Mouse (Mus musculus): Measurements from ENCODE around the gene Man1c1.

Man1c1 gene

DNA sequence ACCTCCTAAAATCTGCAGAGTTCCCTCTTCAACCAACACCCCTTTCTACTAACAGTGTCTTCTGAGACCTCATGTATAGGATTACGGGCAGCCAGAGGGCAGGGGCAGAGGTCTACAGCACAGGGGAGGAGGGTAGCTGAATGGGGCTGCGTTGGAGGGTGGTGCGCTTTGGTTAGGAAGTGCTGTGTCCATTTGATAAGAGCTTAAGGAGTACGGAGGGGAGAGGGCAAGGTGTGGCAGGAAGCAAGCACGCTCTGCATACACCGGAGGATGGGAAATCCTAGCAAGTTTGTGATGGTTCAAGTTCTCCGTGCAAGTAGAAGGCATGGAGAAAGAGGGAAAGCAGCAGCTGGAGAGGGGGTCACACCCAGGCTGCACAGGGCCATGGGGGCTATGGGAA, 102.1 kb downstream of the Man1c1 start:
- DNase-seq, result no peak

- peak; percentile 32 for DNase-seq
These were observed 102.7 kb downstream of the Man1c1 start for GRCm38 (mm10) chr4:134601404-134601803.

DNA sequence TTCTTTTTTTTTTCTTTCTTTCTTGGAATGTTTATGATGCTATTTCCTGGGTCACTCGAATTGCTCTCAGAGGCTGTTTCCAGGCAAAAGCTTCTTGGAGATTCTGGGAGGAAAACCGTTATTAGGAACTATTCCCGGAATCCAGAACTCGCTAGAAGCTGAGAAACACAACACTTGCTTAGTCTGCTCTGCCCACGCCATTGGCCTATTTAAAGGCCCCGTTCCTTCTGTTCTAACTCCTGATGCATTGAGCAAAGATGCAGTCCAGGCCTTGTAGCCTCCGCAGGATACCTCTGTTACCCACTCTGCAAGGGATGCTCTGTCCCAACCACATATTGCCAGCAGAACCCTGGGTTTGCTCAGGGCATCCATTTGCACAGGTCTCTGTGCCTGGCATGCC, 103.3 kb downstream of the Man1c1 start:
- no peak for DNase-seq

GRCm38 (mm10) chr4:134600060-134600459, 104.0 kb downstream of the Man1c1 start:
- no peak for DNase-seq

- no peak for DNase-seq
These were observed 107.0 kb downstream of the Man1c1 start for GRCm38 (mm10) chr4:134596816-134597692.

DNA sequence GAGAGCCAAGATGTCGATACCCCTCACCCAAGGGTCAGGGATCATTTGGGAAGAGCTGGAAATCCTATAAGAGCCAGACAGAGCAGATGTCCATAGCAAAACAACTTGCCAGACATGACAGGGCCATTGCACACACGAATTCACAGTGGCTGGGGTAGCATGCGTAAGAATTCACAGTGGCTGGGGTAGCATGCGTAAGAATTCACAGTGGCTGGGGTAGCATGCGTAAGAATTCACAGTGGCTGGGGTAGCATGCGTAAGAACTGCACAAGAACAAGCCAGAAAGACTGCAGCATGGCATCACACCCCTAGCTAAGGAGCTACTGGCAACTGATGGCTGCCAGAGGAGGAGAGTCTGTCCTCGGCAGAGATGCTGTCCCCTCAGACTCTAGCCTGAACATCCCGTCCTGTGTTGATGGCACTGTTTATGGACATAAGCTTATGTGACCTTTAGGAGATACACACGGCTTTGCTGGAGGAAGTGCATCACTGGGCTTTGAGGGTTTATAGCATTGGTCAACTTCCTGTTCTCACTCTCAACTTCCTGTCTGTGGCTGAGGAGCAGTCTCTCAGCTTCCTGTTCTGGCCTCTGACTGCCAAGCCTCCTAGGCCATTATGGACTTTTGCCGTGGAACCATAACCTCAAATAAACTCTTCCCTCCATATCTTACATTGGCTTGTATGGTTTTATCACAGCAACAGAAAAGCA, 109.2 kb downstream of the Man1c1 start:
- DNase-seq, result no peak

DNA sequence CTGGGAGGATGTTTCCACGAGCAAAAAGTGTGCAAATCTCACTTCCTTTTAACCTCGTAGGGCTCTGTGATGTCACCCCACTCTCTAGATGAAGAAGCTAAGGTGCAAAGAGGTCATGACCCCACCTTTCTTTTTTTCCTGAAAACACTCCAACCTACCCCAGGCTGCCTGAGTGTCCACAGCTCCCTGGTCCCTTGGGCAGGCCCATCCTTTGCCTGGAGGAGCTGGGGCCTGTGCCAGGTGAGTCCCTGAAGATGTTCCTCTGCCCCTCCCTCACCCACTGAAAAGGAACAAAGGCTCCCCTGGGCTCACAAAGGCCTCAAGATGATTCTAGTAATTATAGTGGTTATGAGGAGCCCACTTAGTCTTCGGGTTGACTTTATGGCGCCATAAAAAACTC, 111.6 kb downstream of the Man1c1 start:
- no peak for DNase-seq

DNA sequence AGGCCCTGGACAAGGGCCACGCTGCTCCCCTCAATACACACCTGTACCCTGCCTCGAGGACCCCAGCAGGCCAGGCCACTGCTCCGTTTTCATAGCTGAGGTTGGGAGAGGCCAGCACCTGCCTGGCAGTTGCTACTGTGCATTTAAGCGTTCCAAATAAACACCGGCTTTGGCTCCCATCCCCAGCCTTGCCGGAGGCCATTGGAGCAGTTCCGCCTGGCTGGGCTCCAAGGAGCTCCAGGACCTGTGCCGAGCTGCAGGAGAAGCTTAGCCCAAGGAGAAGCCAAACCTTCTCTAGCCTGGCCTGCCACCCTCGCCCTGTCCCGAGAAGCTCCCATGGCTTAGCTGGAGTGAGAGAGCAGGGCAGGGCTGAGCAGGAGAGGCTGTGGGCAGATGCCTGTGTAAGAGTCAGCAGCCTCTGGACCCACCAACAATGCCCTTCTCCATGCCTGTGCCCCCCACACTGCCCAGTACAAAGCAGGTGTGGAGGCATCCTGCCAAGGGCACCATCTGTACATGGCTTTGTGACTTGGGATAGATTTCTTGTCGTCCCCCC, 112.5 kb downstream of the Man1c1 start:
- DNase-seq, result peak; percentile 90

DNA sequence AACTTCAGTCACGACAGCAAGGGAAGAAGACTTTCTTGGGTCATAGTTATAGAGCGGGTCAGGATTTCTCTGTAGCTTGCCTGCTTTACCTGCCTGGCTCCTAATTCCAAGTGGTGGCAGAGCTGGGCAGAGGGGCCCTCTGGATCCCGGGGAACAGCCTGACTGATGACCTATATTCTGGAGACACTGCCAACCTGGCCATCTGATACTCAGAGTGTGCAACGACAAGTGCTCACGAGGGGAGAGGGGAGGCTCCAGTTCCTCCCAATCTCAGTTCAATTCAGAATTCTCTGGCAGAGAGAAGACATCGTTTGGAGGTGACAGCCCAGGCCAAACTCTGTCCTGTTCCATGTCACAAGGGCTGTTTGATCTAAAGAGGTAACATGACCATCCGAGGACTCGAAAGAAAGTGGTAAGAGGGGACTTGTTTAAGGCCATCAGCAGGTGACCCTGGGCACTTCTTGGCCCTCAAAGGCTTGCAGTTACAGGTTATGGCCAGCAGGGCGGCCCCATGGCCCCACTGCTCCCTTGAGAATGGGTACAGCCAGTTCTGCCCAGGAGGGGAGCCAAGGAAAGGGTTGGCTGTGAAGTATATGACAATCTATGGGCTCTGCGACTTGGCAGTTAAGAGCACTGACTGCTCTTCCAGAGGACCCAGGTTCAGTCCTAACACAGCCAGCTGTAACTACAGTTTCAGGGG, 113.7 kb downstream of the Man1c1 start:
- no peak for DNase-seq

DNA sequence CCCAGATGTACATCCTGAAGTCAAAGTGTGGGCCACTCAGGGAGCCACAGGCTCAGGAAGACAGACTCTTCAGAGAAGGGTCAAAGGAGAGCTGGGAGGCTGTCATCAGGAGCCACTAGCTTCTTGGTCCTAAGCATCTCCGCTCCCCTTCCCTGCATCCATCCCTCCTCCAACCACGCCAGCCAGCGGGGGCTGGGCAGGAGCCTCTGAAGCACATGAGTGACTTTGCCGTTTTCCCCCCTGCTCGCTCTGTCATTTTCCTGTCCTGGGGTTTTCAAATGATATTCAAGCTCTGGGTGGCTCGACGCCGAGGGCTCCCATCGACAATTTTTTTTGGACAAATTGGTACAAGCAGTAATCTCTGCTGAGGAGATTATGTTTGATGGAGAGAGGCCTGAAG, 114.3 kb downstream of the Man1c1 start:
- DNase-seq, result no peak

DNA sequence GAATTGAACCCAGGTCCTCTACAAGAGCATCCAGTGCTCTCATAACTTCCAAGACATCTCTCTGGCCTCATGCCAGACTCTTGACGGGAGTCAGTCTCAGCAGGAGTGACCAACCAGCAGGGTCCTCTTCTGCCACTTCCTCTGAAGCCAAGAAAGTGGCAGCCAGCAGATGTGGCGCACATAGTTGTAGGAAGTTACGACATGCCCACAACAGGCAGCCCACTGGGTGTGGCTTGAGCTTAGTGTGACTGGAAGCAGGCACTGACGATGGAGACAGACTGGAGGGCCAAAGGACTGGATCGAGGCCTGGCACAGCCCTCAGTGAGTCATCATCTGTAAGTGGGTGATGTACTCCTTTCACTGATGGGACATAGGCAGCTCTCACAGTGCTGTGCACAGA, 115.1 kb downstream of the Man1c1 start:
- DNase-seq, result no peak

DNA sequence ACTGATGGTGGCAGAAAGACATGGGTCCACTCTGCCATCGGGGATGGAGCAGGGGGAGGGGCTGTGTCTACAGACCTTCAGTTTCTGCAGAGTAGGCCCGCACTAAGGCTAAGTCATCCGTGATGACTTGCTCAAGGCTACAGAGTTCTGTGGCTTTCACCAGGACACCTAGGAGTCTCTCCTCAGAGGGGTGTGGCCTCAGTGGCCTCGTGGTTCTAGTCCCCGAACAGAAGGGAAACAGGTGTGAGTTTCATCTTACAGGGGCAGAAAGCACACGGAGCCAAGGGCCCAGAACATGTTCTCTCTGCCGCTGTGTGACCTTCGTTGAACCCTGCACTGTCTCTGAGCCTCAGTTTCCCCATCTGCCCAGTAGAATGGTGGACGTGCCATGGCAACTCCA, 115.8 kb downstream of the Man1c1 start:
- no peak for DNase-seq

GRCm38 (mm10) chr4:134587636-134588197, 116.4 kb downstream of the Man1c1 start:
- DNase-seq, result no peak

DNA sequence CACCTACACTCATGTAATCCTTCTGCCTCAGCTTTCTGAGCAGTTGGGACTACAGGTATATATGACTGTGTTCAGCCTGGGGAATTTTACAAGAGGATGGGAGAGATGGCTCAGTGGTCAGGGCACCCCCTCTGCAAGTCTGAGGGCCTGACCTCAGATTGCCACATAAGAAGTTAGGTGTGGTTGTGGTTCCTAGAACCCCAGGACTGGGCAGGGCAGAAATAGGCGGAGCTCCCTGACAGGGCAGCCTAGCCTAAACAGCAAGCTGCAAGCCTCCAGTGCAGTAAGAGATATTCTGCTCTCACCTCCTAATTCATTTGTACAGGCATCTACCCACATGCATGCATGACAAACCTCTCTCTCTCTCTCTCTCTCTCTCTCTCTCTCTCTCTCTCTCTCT, 117.5 kb downstream of the Man1c1 start:
- DNase-seq, result no peak

GRCm38 (mm10) chr4:134586126-134586525, 118.0 kb downstream of the Man1c1 start:
- DNase-seq, result no peak

DNA sequence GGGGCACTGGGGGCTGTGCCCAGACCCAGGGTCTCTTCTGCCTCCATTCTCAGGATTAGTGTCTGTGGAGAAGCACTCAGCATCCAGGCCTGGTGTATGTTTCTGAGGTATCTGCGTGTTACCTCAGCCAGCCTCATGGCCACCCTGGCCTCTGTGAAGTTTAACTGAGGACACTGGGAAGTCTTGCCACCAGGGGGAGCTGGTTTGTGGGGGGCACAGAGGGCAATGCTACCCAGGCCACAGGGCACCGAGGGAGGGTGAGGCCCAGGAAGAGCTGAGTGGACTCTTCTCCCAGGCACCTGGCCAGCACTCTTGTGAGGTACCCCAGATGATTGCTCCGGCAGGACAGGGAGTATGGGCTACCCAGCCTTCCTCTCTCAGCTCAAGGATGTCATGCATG, 120.6 kb downstream of the Man1c1 start:
- DNase-seq, result no peak

DNA sequence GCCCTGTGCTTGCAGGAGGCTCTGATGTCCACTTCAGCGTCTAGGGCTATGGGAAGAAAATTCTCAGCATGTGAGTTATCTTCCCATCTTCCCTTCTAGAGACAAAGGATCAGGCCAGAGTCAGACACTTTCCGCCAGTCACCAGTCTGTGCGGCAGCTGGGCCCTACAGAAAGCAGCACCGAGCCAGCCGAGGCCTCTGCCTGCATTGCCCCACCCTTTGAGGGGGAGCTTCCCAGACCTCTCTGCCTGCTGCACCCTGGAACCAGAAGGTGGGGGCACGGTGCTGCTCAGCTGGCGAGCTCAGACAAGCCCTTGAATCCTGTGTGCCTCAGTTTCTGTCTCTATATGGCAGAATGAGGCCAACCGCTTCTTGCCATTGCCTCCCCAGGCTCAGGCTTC, 122.7 kb downstream of the Man1c1 start:
- DNase-seq, result no peak

DNA sequence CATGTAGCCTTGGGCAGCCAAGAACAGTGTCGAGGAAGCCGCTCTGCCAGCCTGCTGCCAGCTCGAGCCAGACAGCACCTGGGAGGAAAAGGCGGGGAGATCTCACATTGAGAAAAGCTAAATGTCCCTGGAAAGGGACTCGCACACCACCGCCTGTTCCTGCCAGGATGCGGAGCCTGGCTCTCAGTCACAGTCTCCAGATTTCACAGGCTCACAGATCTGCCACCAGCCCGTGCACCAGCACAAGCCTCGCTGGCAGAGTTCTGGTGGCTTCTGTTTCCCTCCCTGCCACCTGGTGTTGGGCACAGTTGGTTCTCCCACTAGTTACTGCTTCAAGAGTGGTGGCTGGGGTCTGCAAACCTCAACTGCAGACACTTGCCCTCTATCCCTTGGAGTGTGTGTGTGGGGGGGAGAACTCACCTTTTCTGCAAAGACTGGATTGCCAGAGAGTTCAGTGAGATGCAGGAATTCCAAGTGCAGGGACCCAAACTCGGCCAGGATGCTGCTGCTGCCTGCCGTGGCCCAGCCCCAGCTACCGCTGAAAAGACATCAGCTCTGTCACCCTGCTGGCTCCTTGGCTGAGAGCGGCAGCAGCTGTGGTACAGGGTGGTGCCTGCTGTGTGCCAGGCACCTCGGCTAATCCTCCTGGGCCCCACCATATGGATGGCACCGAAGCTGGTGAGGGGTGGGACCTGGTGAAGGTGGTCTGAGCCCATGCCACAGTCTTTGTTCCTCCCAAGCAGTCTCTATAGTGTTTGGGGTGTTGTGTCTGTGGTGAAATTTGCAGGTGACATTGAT, 123.5 kb downstream of the Man1c1 start:
- DNase-seq, result no peak

- no peak for DNase-seq
These were observed 124.5 kb downstream of the Man1c1 start for GRCm38 (mm10) chr4:134579620-134580019.

DNA sequence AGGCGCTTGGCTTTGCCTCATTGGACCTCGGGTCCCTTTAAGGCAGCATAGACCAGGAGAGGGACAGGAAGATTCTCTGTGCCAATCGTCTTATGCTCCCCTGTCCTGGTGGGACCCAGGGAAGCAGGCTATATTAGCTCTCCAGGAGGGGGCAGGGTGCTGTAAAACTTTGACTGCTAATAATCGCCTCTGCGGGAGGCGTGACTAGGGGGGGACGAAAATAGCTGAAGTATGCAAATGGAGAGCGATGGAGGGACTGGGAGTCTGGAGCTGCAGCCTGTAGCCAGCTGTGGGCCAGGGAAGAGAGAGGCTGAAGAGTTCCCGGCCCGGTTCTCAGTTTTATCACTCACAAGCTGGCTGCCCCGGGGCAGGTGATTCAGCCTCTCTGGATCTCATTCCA, 124.9 kb downstream of the Man1c1 start:
- DNase-seq, result no peak

- no peak for DNase-seq
These were observed 125.7 kb downstream of the Man1c1 start for GRCm38 (mm10) chr4:134578407-134578806.

DNA sequence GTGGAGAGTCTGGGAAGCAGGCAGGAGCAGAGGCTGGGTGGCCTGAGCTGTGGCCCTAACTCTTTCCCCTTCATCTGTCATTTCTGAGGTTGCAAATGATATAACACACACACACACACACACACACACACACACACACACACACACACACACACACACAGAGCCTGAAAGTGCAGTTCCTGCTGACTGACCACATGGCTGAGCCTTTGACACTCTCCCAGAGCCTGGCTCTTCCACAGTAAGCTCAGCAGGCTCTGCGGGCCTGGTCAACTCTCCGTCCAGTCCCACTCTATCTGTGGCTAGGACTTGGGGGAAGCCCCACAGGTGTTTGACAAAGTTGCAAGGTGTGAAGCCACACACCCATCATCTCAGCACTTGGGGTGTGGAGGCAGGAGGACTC, 126.8 kb downstream of the Man1c1 start:
- DNase-seq, result no peak
